Comparison of ENCODE assay signal across 8 mouse cellular contexts in the genomic region with DNA sequence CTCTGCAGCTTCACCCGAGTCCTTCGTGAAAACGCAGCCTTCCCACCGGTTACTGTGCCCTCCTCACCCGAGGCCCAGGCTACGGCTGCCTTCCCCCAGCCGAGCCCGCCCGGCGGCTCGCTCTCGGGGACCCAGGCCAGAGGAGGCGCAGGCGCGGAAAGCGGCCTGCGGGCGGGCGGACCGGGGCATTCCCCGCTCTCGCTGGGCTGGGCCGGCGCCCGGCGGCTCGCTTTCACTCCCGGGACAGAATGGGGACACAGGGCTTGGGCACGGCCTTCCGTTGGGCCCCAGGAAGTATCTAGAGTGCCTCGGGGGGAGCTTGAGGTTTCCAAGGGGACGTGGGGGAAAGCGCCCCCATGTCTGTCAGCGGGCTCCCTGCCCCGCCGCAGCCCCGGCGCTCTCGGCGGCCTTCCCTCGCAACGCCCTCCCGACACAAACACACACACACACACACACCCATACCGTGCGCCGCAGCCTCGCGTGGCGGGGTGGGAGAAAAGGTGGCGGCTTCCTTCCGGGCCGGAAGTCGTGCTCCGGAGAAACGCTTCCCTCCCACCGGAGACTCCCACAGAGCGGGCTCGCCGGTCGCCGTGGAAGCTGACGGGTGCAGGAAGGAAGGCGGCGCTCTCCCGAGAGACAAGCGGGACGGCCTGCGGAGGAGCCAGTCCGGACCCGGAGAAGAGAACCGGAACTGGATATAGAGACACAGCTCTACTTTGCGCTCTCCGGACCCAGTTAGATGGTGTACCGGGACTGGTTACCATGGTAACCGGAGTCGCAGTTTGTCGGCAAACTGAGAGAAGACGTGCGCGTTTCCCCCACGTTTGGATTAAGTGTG. TPM values are rescaled to one million over a fixed set of nuclear protein-coding genes. Genes with fewer than 3 reads are reported as not detected.
DNase-seq lines count a peak whose midpoint lies in the region; ATAC-seq and TF ChIP-seq lines count a peak whose summit lies in the region.

A gene (plus strand): TSS at position 556 of the 838 bp plus-strand sequence.
A gene (minus strand): TSS at position 699 of the 838 bp plus-strand sequence.

- peak within 1 kb of the TSS; percentile 90 for H3K4me2 ChIP-seq in forebrain, embryonic 15.5 days (replicated peaks)
- H3K4me2 ChIP-seq in lung, embryonic 14.5 days = peak within 1 kb of the TSS; percentile 81

- TF ChIP-seq POLR2A in olfactory bulb, adult 2 months (IDR thresholded peaks at IDR 0.05; ENCODE audit: insufficient read depth, low read depth, low read length) = no peak
- TF ChIP-seq POLR2A in thymus, adult 2 months (IDR thresholded peaks at IDR 0.05; ENCODE audit: control insufficient read depth, extremely low read depth, insufficient read depth, low read length, poor library complexity) = peak; percentile 54; the same call in 1 of the 2 replicates

- H3K9me3 ChIP-seq in forebrain, embryonic 15.5 days = no peaks in the 10 kb centered on the region
- no peaks in the 10 kb centered on the region for H3K9me3 ChIP-seq in lung, embryonic 14.5 days (ENCODE audit: low read depth, low read length)

- peak; percentile 95 for ATAC-seq in forebrain, embryonic 15.5 days (replicated peaks)
- peak; percentile 96 for ATAC-seq in lung, embryonic 14.5 days (ENCODE audit: insufficient read depth)

- H3K4me3 ChIP-seq in forebrain, embryonic 15.5 days = peak within 1 kb of the TSS; percentile 97
- peak within 1 kb of the TSS; percentile 69 for H3K4me3 ChIP-seq in layer of hippocampus, adult 2 months
- peak within 1 kb of the TSS; percentile 96 for H3K4me3 ChIP-seq in lung, embryonic 14.5 days (ENCODE audit: low read depth, low read length)
- peak within 1 kb of the TSS; percentile 87 for H3K4me3 ChIP-seq in olfactory bulb, adult 2 months (ENCODE audit: insufficient read depth, low read depth, low read length)
- peak within 1 kb of the TSS; percentile 75 for H3K4me3 ChIP-seq in thymus, adult 2 months (ENCODE audit: control insufficient read depth, insufficient read depth, low read length)

- no peaks in the 10 kb centered on the region for H3K27me3 ChIP-seq in forebrain, embryonic 15.5 days
- no peaks in the 10 kb centered on the region for H3K27me3 ChIP-seq in lung, embryonic 14.5 days (ENCODE audit: insufficient read depth, low read length)
- no peaks in the 10 kb centered on the region for H3K27me3 ChIP-seq in thymus, adult 2 months (ENCODE audit: control insufficient read depth, insufficient read depth, low read length)

- intact Hi-C loops in heart, postnatal 25 days (cut with DNase I) = no loop called here

- DNase-seq in ES-CJ7 (ENCODE audit: low read depth, low spot score) = peak; percentile 93
- DNase-seq in cerebellum, adult 11 months = peak; percentile 86
- DNase-seq in heart, postnatal 25 days (ENCODE audit: low spot score) = peak; percentile 77
- peak; percentile 89 for DNase-seq in layer of hippocampus, adult 2 months (ENCODE audit: low spot score in 2 of 2)
- peak; percentile 97 for DNase-seq in lung, embryonic 14.5 days
- DNase-seq in thymus, adult 2 months = peak; percentile 83

- peak within 1 kb of the TSS; percentile 77 for H3K9ac ChIP-seq in forebrain, embryonic 15.5 days (replicated peaks)
- peak within 1 kb of the TSS; percentile 94 for H3K9ac ChIP-seq in lung, embryonic 14.5 days

- TF ChIP-seq CTCF in layer of hippocampus, adult 2 months (conservative IDR thresholded peaks at IDR 0.05) = peak; percentile 7; the same call in 1 of the 2 replicates
- peak; percentile 12; the same call in 1 of the 2 replicates for TF ChIP-seq CTCF in lung, embryonic 14.5 days (IDR thresholded peaks at IDR 0.05; ENCODE audit: low read depth)
- no peak for TF ChIP-seq CTCF in olfactory bulb, adult 2 months (IDR thresholded peaks at IDR 0.05; ENCODE audit: insufficient read depth, low read depth, low read length)
- TF ChIP-seq CTCF in thymus, adult 2 months (IDR thresholded peaks at IDR 0.05; ENCODE audit: borderline replicate concordance, control insufficient read depth, extremely low read depth, insufficient read depth, low read length, poor library complexity) = no peak

- peaks cover 14% of the 10 kb centered on the region for H3K4me1 ChIP-seq in forebrain, embryonic 15.5 days
- no peaks in the 10 kb centered on the region for H3K4me1 ChIP-seq in lung, embryonic 14.5 days (ENCODE audit: insufficient read depth)
- no peaks in the 10 kb centered on the region for H3K4me1 ChIP-seq in olfactory bulb, adult 2 months (ENCODE audit: control insufficient read depth, insufficient read depth, low read length)
- peaks cover 3% of the 10 kb centered on the region for H3K4me1 ChIP-seq in thymus, adult 2 months (replicated peaks; ENCODE audit: control insufficient read depth, insufficient read depth, low read length)

- WGBS in forebrain, embryonic 15.5 days = 1% methylated on average over 75 of the region's 81 CpGs
- WGBS in lung, embryonic 14.5 days = under 1% methylated on average over 81 of the region's 81 CpGs
- whole genome bisulfite sequencing in olfactory bulb, adult 2 months = under 1% methylated on average over 81 of the region's 81 CpGs
- WGBS in thymus, adult 2 months = under 1% methylated on average over 80 of the region's 81 CpGs

- H3K27ac ChIP-seq in forebrain, embryonic 15.5 days (replicated peaks) = peak within 1 kb of the TSS; percentile 97
- peak within 1 kb of the TSS; percentile 97 for H3K27ac ChIP-seq in layer of hippocampus, adult 2 months
- H3K27ac ChIP-seq in lung, embryonic 14.5 days (ENCODE audit: low read depth) = peak within 1 kb of the TSS; percentile 96
- H3K27ac ChIP-seq in olfactory bulb, adult 2 months (ENCODE audit: insufficient read depth, low read depth, low read length) = peak within 1 kb of the TSS; percentile 86
- H3K27ac ChIP-seq in thymus, adult 2 months (ENCODE audit: control insufficient read depth, insufficient read depth, low read length) = peak within 1 kb of the TSS; percentile 46

- peaks cover 31% of the 10 kb centered on the region for H3K36me3 ChIP-seq in forebrain, embryonic 15.5 days
- H3K36me3 ChIP-seq in lung, embryonic 14.5 days (ENCODE audit: insufficient read depth) = peaks cover 34% of the 10 kb centered on the region
- peaks cover 22% of the 10 kb centered on the region for H3K36me3 ChIP-seq in thymus, adult 2 months (ENCODE audit: control insufficient read depth, insufficient read depth, low read length)

RNA-seq across cellular contexts. Expression of the first gene that starts in this region (rescaled TPM):
- polyA plus RNA-seq in forebrain, embryonic 15.5 days (2015; fragmentation: Nextera tagmentation; extraction: Ambion mirVana) = 3.6 and 5.8 TPM in 2 replicates
- under 1 TPM; 0.39 to 0.52 TPM for total RNA-seq in heart, postnatal 25 days (2021)
- 1 to 10 TPM; 2.3 to 2.7 TPM for total RNA-seq in layer of hippocampus, adult 2 months (2021)
- 3.8 and 4.5 TPM in 2 replicates for polyA plus RNA-seq in lung, embryonic 14.5 days (2014; fragmentation: Nextera tagmentation; extraction: Ambion mirVana)
- polyA plus RNA-seq in olfactory bulb, adult 2 months (2012; ENCODE audit: insufficient read depth, insufficient read length, low replicate concordance, missing spikeins) = not detected in 2 replicates
- 0.69 and 0.85 TPM in 2 replicates for polyA plus RNA-seq in thymus, adult 2 months (2012; rRNA removed)

RNA-seq across cellular contexts. Expression of the second gene that starts in this region (rescaled TPM):
- 22.8 and 23.3 TPM in 2 replicates for polyA plus RNA-seq in forebrain, embryonic 15.5 days (2015; fragmentation: Nextera tagmentation; extraction: Ambion mirVana)
- 10 to 100 TPM; 13.8 to 14.7 TPM for total RNA-seq in heart, postnatal 25 days (2021)
- 10 to 100 TPM; 20.8 to 22.1 TPM for total RNA-seq in layer of hippocampus, adult 2 months (2021)
- polyA plus RNA-seq in lung, embryonic 14.5 days (2014; fragmentation: Nextera tagmentation; extraction: Ambion mirVana) = 21.9 and 25.2 TPM in 2 replicates
- polyA plus RNA-seq in olfactory bulb, adult 2 months (2012; ENCODE audit: insufficient read depth, insufficient read length, low replicate concordance, missing spikeins) = not detected in 2 replicates
- 8.5 and 8.9 TPM in 2 replicates for polyA plus RNA-seq in thymus, adult 2 months (2012; rRNA removed)

Comparison
In these comparisons a context has a peak if more than half of its experiments do, and no peak if none do; other contexts are left out.
1. Peak in every context shown above with its lines: DNase-seq, ATAC-seq, H3K4me3 ChIP-seq and H3K27ac ChIP-seq.
2. H3K27ac ChIP-seq: peak in every context shown above with its lines; median percentile 97 in forebrain, embryonic 15.5 days; 97 in layer of hippocampus, adult 2 months; 96 in lung, embryonic 14.5 days; 86 in olfactory bulb, adult 2 months; 46 in thymus, adult 2 months.
3. CTCF ChIP-seq: peak in layer of hippocampus, adult 2 months (single experiment) and lung, embryonic 14.5 days (single experiment); none in olfactory bulb, adult 2 months (single experiment) and thymus, adult 2 months (single experiment).